Mouse (Mus musculus) right cerebral cortex, postnatal 14 days (tissue): Measurements from ENCODE around the gene Rftn1.
"Not testable (repeated sequence)": the region's sequence is repeated elsewhere in the genome, so short reads cannot be mapped to it uniquely, and the experiment has no call there.

ENCODE experiments used
- DNase-seq: peaks from one replicate; pipeline ENCODE4 v3.0.0; 2022

Rftn1 gene

GRCm38 (mm10) chr17:50125245-50125798 lies 65.2 kb downstream of the Rftn1 start:
- no peak for DNase-seq

- DNase-seq = no peak
These were observed 65.8 kb downstream of the Rftn1 start for GRCm38 (mm10) chr17:50124708-50125107.

- DNase-seq = no peak
These were observed 67.9 kb downstream of the Rftn1 start for GRCm38 (mm10) chr17:50122555-50122954.

- no peak for DNase-seq
These were observed 70.4 kb downstream of the Rftn1 start for GRCm38 (mm10) chr17:50120098-50120497.

GRCm38 (mm10) chr17:50117461-50117860 lies 73.0 kb downstream of the Rftn1 start:
- DNase-seq = no peak

GRCm38 (mm10) chr17:50116980-50117379 lies 73.5 kb downstream of the Rftn1 start:
- DNase-seq = no peak

- DNase-seq = not testable (repeated sequence)
These were observed 74.1 kb downstream of the Rftn1 start for GRCm38 (mm10) chr17:50116401-50116800.

GRCm38 (mm10) chr17:50115716-50116115 lies 74.8 kb downstream of the Rftn1 start:
- not testable (repeated sequence) for DNase-seq

- DNase-seq = no peak
These were observed 75.8 kb downstream of the Rftn1 start for GRCm38 (mm10) chr17:50114659-50115058.

GRCm38 (mm10) chr17:50110650-50111415 lies 79.6 kb downstream of the Rftn1 start:
- DNase-seq = no peak

GRCm38 (mm10) chr17:50106811-50107210 lies 83.7 kb downstream of the Rftn1 start:
- no peak for DNase-seq

GRCm38 (mm10) chr17:50104131-50104530 lies 86.3 kb downstream of the Rftn1 start:
- no peak for DNase-seq

- DNase-seq = no peak
These were observed 89.1 kb downstream of the Rftn1 start for GRCm38 (mm10) chr17:50101416-50101815.

- no peak for DNase-seq
These were observed 90.4 kb downstream of the Rftn1 start for GRCm38 (mm10) chr17:50100070-50100469.

GRCm38 (mm10) chr17:50099378-50099777 lies 91.1 kb downstream of the Rftn1 start:
- no peak for DNase-seq

- no peak for DNase-seq
These were observed 92.2 kb downstream of the Rftn1 start for GRCm38 (mm10) chr17:50098297-50098696.

- DNase-seq = no peak
These were observed 92.6 kb downstream of the Rftn1 start for GRCm38 (mm10) chr17:50097831-50098230.

GRCm38 (mm10) chr17:50096305-50096704 lies 94.2 kb downstream of the Rftn1 start:
- no peak for DNase-seq

GRCm38 (mm10) chr17:50094596-50094995 lies 95.9 kb downstream of the Rftn1 start:
- DNase-seq = no peak

GRCm38 (mm10) chr17:50094077-50094476 lies 96.4 kb downstream of the Rftn1 start:
- DNase-seq = no peak

- DNase-seq = no peak
These were observed 97.1 kb downstream of the Rftn1 start for GRCm38 (mm10) chr17:50093356-50093755.

- no peak for DNase-seq
These were observed 97.6 kb downstream of the Rftn1 start for GRCm38 (mm10) chr17:50092848-50093247.

- DNase-seq = no peak
These were observed 98.6 kb downstream of the Rftn1 start for GRCm38 (mm10) chr17:50091829-50092228.

- DNase-seq = no peak
These were observed 100.7 kb downstream of the Rftn1 start for GRCm38 (mm10) chr17:50089725-50090124.

- DNase-seq = no peak
These were observed 102.4 kb downstream of the Rftn1 start for GRCm38 (mm10) chr17:50088054-50088453.
